Mouse (Mus musculus): ENCODE data around the gene Slc27a5. TPM values are rescaled to one million over a fixed set of nuclear protein-coding genes. Genes with fewer than 3 reads are reported as not detected.

Slc27a5 gene
- polyA plus RNA-seq (2012; fragmentation: generic; extraction: Trizol): 0.05 TPM
- long read RNA-seq, experiment 1: 0 reads
- long read RNA-seq, experiment 2: 0 reads

DNA sequence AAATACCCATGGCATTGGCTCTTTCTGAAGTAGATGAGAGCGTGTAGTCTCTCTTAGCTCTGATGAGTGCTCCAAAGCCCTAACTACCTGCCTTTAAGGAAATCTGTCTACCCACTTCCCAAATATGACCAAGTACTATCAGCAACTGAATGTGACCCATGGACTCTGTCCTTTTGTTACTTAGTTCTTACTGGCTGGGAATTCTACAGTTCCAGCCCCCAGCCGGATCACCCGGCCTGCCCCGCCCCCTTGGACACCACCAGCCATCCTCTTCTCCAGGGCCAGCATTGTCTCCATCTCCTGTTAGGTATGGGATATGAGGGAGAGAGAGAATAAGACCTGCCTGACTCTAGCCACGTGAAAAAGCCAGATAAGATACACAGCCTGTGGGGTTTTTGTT is at the start of gene Slc27a5:
Gene Slc27a5 (minus strand): TSS at position 140 of the 400 bp plus-strand sequence.
- Histone ChIP-seq H3K36me3 (ENCODE audit: control insufficient read depth, insufficient read depth) (no peaks in the 10 kb centered on the region), H3K4me3 (ENCODE audit: insufficient read depth, poor library complexity, severe bottlenecking) (no peak within 1 kb of the TSS), H3K79me3 (ENCODE audit: low read depth) (no peaks in the 10 kb centered on the region), H3K27me3 (ENCODE audit: control insufficient read depth, insufficient read depth, insufficient read length) (no peaks in the 10 kb centered on the region), H3ac (ENCODE audit: control insufficient read depth, insufficient read length, low read depth) (no peak within 1 kb of the TSS), H3K79me2 (ENCODE audit: control insufficient read depth, insufficient read depth) (no peaks in the 10 kb centered on the region)
- TF ChIP-seq MYOD1 (IDR thresholded peaks at IDR 0.05; ENCODE audit: control insufficient read depth, insufficient read length, low read depth) (no peak), USF1 (IDR thresholded peaks at IDR 0.05; ENCODE audit: low read depth) (no peak), CEBPB (IDR thresholded peaks at IDR 0.05; ENCODE audit: low read depth) (no peak)

DNA sequence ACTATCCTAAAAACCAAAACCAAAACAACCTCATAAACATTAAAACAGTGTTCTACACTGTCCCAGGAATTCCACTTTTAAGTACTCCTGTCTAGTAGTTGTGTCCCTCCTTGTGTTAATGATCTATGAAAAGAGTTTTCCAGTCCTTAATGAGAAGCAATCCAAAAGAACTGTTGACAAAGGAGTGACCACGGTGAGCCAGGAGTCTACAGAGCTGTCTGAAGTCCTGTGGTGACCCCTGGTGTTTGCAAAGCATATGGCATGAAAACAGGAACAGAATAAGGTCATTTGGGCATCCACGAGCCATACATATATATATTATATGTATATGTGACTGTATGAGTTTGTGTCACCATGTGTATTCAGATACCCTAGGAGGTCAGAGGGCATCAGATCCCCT is 48.1 kb upstream of the Slc27a5 start:
- Histone ChIP-seq H3K36me3 (ENCODE audit: control insufficient read depth, insufficient read depth) (no peaks in the 10 kb centered on the region), H3K4me3 (ENCODE audit: insufficient read depth, poor library complexity, severe bottlenecking) (no peak overlapping the region), H3ac (ENCODE audit: control insufficient read depth, insufficient read length, low read depth) (no peak overlapping the region), H3K79me3 (ENCODE audit: low read depth) (no peaks in the 10 kb centered on the region), H3K79me2 (ENCODE audit: control insufficient read depth, insufficient read depth) (no peaks in the 10 kb centered on the region), H3K27me3 (ENCODE audit: control insufficient read depth, insufficient read depth, insufficient read length) (no peaks in the 10 kb centered on the region)
- TF ChIP-seq CTCF (IDR thresholded peaks at IDR 0.05; ENCODE audit: control insufficient read depth, insufficient read depth, insufficient read length) (peak; percentile 45), USF1 (IDR thresholded peaks at IDR 0.05; ENCODE audit: low read depth) (no peak)

DNA sequence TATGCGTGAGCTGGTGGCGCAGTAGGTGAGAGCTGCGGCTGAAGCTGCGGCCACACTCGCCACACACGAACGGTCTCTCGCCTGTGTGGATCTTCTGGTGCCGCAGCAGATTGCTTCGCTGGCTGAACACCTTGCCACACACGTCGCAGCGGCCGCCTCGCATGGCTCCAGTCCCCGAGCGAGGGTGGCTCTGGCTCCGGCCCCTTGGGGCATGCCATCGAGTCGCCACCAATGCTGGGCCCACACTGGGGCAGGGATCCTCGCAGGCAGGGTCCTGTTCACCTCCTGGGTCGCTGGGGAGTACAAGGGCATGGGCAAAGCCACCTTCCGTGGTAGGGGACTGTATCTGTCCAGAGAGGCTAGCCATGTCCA is 46.2 kb upstream of the Slc27a5 start:
- H3K36me3 ChIP-seq (ENCODE audit: control insufficient read depth, insufficient read depth): no peaks in the 10 kb centered on the region
- H3K79me2 ChIP-seq (ENCODE audit: control insufficient read depth, insufficient read depth): peaks cover 4% of the 10 kb centered on the region
- H3K4me3 ChIP-seq (ENCODE audit: insufficient read depth, poor library complexity, severe bottlenecking): no peak overlapping the region
- H3K79me3 ChIP-seq (ENCODE audit: low read depth): no peaks in the 10 kb centered on the region
- TF ChIP-seq FOSL1 (IDR thresholded peaks at IDR 0.05; ENCODE audit: insufficient read depth, low read length, poor library complexity, severe bottlenecking) (no peak), CTCF (IDR thresholded peaks at IDR 0.05; ENCODE audit: control insufficient read depth, insufficient read depth, insufficient read length) (no peak), CEBPB (IDR thresholded peaks at IDR 0.05; ENCODE audit: low read depth) (no peak), MAX (IDR thresholded peaks at IDR 0.05) (no peak), MYOG (IDR thresholded peaks at IDR 0.05; ENCODE audit: control insufficient read depth, extremely low read depth, insufficient read length) (no peak)
- no peaks in the 10 kb centered on the region for H3K27me3 ChIP-seq (ENCODE audit: control insufficient read depth, insufficient read depth, insufficient read length)
- H3ac ChIP-seq (ENCODE audit: control insufficient read depth, insufficient read length, low read depth): no peak overlapping the region

DNA sequence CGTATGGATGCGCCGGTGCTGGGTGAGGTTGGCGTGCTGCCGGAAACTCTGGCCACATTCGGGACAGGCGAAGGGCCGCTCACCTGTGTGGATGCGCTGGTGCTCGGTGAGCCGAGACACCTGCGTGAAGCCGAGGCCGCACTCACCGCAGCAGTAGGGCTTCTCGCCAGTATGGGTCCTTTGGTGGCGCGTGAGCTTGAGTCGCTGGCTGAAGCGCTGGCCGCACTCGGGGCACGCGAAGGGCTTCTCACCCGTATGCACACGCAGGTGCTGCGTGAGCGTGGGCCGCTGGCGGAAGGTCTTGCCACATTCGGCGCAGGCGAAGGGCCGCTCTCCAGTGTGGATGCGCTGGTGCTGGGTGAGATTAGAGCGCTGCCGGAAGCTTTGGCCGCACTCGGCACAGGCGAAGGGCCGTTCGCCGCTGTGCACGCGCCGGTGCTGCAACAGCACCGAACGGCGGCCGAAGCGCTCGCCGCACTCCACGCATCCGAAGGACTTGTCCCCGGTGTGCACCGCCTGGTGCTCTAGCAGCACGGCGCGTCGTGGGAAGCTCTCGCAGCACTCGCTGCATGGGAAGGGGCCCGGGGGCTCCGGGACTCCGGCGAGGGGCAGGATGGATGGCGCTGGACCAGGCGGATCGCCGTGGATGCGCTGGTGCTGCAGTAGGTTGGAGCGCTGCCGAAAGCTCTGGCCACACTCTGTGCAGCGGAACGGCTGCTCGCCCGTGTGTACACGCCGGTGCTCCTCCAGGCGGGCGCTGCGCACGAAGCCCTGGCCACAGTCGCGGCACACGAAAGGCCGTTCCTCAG is 45.7 kb upstream of the Slc27a5 start:
- Histone ChIP-seq H3K79me3 (ENCODE audit: low read depth) (no peaks in the 10 kb centered on the region), H3K79me2 (ENCODE audit: control insufficient read depth, insufficient read depth) (peaks cover 10% of the 10 kb centered on the region), H3K36me3 (ENCODE audit: control insufficient read depth, insufficient read depth) (no peaks in the 10 kb centered on the region), H3K27me3 (ENCODE audit: control insufficient read depth, insufficient read depth, insufficient read length) (no peaks in the 10 kb centered on the region), H3K4me3 (ENCODE audit: insufficient read depth, poor library complexity, severe bottlenecking) (no peak overlapping the region), H3ac (ENCODE audit: control insufficient read depth, insufficient read length, low read depth) (no peak overlapping the region)
- TF ChIP-seq MYOG (IDR thresholded peaks at IDR 0.05; ENCODE audit: control insufficient read depth, extremely low read depth, insufficient read length) (no peak), MAX (IDR thresholded peaks at IDR 0.05) (no peak), FOSL1 (IDR thresholded peaks at IDR 0.05; ENCODE audit: insufficient read depth, low read length, poor library complexity, severe bottlenecking) (no peak), MYOD1 (IDR thresholded peaks at IDR 0.05; ENCODE audit: control insufficient read depth, insufficient read length, low read depth) (no peak), USF1 (IDR thresholded peaks at IDR 0.05; ENCODE audit: low read depth) (no peak), CEBPB (IDR thresholded peaks at IDR 0.05; ENCODE audit: low read depth) (no peak), CTCF (IDR thresholded peaks at IDR 0.05; ENCODE audit: control insufficient read depth, insufficient read depth, insufficient read length) (no peak)

DNA sequence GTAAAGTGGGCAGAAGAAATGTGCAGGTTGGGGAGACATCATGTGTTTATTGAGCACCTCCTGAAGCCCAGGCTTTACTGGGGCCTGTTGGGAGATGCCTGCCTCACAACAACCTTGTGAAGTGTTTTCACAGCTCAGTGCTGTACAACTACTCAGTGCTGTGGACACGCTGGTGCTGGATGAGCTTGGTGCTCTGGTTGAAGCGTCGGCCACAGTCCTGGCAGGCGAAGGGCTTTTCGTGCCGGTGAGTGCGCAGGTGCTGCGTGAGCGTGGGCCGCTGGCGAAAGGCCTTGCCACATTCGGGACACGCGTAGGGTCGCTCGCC is 45.1 kb upstream of the Slc27a5 start:
- Histone ChIP-seq H3K79me2 (ENCODE audit: control insufficient read depth, insufficient read depth) (peaks cover 10% of the 10 kb centered on the region), H3ac (ENCODE audit: control insufficient read depth, insufficient read length, low read depth) (no peak overlapping the region), H3K27me3 (ENCODE audit: control insufficient read depth, insufficient read depth, insufficient read length) (no peaks in the 10 kb centered on the region), H3K4me3 (ENCODE audit: insufficient read depth, poor library complexity, severe bottlenecking) (no peak overlapping the region), H3K79me3 (ENCODE audit: low read depth) (no peaks in the 10 kb centered on the region), H3K36me3 (ENCODE audit: control insufficient read depth, insufficient read depth) (no peaks in the 10 kb centered on the region)
- TF ChIP-seq MYOG (IDR thresholded peaks at IDR 0.05; ENCODE audit: control insufficient read depth, extremely low read depth, insufficient read length) (no peak), FOSL1 (IDR thresholded peaks at IDR 0.05; ENCODE audit: insufficient read depth, low read length, poor library complexity, severe bottlenecking) (no peak), MYOD1 (IDR thresholded peaks at IDR 0.05; ENCODE audit: control insufficient read depth, insufficient read length, low read depth) (no peak), USF1 (IDR thresholded peaks at IDR 0.05; ENCODE audit: low read depth) (no peak), MAX (IDR thresholded peaks at IDR 0.05) (no peak), CEBPB (IDR thresholded peaks at IDR 0.05; ENCODE audit: low read depth) (no peak)

DNA sequence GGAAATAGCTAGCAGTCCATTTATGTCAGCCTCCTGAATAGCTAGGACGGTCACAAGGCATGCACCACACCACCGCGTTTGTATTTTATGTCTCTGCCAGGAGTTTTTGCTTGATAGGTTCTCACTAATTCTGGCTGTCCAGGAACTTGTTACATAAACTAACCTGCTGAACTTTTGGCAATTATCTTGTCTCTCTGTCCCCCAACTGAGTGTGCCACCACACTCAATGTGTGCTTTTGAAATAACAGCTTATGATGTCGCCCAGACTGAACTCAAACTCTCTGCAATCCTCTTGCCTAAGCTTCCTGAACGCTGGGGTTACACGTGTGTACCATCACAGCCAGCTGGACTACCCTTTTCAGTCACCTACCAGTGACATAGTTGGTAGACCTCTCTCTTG is 44.5 kb upstream of the Slc27a5 start:
- TF ChIP-seq MYOG (IDR thresholded peaks at IDR 0.05; ENCODE audit: control insufficient read depth, extremely low read depth, insufficient read length) (no peak), CEBPB (IDR thresholded peaks at IDR 0.05; ENCODE audit: low read depth) (no peak), MAX (IDR thresholded peaks at IDR 0.05) (no peak), FOSL1 (IDR thresholded peaks at IDR 0.05; ENCODE audit: insufficient read depth, low read length, poor library complexity, severe bottlenecking) (no peak), USF1 (IDR thresholded peaks at IDR 0.05; ENCODE audit: low read depth) (no peak)
- no peak overlapping the region for H3K4me3 ChIP-seq (ENCODE audit: insufficient read depth, poor library complexity, severe bottlenecking)
- H3K79me3 ChIP-seq (ENCODE audit: low read depth): no peaks in the 10 kb centered on the region
- H3K79me2 ChIP-seq (ENCODE audit: control insufficient read depth, insufficient read depth): peaks cover 11% of the 10 kb centered on the region
- no peaks in the 10 kb centered on the region for H3K36me3 ChIP-seq (ENCODE audit: control insufficient read depth, insufficient read depth)
- H3K27me3 ChIP-seq (ENCODE audit: control insufficient read depth, insufficient read depth, insufficient read length): no peaks in the 10 kb centered on the region
- no peak overlapping the region for H3ac ChIP-seq (ENCODE audit: control insufficient read depth, insufficient read length, low read depth)

Measured in C2C12 (cell line).